Mouse (Mus musculus): ENCODE results near the gene Sart3.

DNA sequence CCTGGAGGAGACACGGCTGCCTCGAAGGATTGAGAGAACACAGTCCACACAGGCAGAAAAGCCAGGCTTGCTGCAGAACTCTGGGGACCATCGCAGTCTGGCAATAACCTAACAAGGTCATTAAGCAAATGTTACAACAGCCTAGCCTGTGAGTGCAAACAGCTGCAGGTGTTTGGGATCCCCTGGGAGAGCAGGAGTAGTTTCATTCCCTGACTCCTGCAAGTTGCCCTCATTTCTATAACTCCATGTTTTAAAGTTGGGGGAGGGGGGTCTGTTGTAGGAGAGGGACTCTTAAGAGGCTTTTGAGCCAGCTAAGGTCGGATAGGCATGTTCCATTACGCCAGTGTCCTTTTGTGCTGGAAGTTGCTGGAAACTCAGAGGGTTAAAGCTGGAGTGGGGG is 77.9 kb downstream of the Sart3 start:
- no peak for TF ChIP-seq CTCF (conservative IDR thresholded peaks at IDR 0.05; ENCODE audit: insufficient read depth, insufficient read length, low read depth, low read length)
- no peak for TF ChIP-seq POLR2A (IDR thresholded peaks at IDR 0.05; ENCODE audit: low read depth, low read length)

All from kidney, adult 2 months (tissue).